Mouse (Mus musculus) kidney, embryonic 14.5 days (tissue): ENCODE measurements around the gene Efna2. TPM values are rescaled to one million over a fixed set of nuclear protein-coding genes. Genes with fewer than 3 reads are reported as not detected.

Experiments
- ATAC-seq: fragments of 200-750 bp; cut with Nextera tagmentation; 2 replicates; pipeline ENCODE4 v1.8.0; 2017; ENCODE audit warnings: moderate number of reproducible peaks, mild to moderate bottlenecking, moderate TSS enrichment, moderate library complexity; ENCODE audit not compliant: low FRiP score, low TSS enrichment
- H3K27ac ChIP-seq: fragments of 300-500 bp; sonication (generic); 2 replicates; pipeline ENCODE4 v1.5.1; 2014; ENCODE audit warnings: low read depth, mild to moderate bottlenecking, low read length, moderate library complexity, mixed read lengths
- H3K27me3 ChIP-seq: fragments of 300-500 bp; sonication (generic); 2 replicates; pipeline ENCODE4 v1.6.1; 2014; ENCODE audit warnings: mild to moderate bottlenecking, low read length; ENCODE audit not compliant: control insufficient read depth, insufficient read depth
- H3K36me3 ChIP-seq: fragments of 300-500 bp; sonication (generic); 2 replicates; pipeline ENCODE4 v1.6.1; 2014; ENCODE audit warnings: low read length, mixed read lengths; ENCODE audit not compliant: control insufficient read depth, insufficient read depth
- H3K4me1 ChIP-seq: fragments of 300-500 bp; sonication (generic); 2 replicates; pipeline ENCODE4 v1.6.1; 2014; ENCODE audit warnings: low read length, mixed read lengths; ENCODE audit not compliant: control insufficient read depth, insufficient read depth
- H3K4me2 ChIP-seq: fragments of 300-500 bp; sonication (generic); replicated peaks from 2 replicates; pipeline ENCODE4 v1.6.1; 2014; ENCODE audit warnings: low read depth, mild to moderate bottlenecking, low read length
- H3K4me3 ChIP-seq: fragments of 300-500 bp; sonication (generic); 2 replicates; pipeline ENCODE4 v1.5.1; 2014; ENCODE audit warnings: mild to moderate bottlenecking, low read length
- H3K9ac ChIP-seq: fragments of 300-500 bp; sonication (generic); 2 replicates; pipeline ENCODE4 v1.6.1; 2014; ENCODE audit warnings: low read depth, mild to moderate bottlenecking, low read length, moderate library complexity
- H3K9me3 ChIP-seq: fragments of 300-500 bp; sonication (generic); 2 replicates; pipeline ENCODE4 v1.6.1; 2016; ENCODE audit warnings: low read length; ENCODE audit not compliant: control insufficient read depth
- WGBS: fragments of 180-500 bp; shearing (Covaris S2); extraction: QIAGEN DNeasy Blood & Tissue Kit; methylation state at CpG from one replicate; pipeline ENCODE4 v1.1.7; 2014; 5-methylcytosine and 5-hydroxymethylcytosine counted together
- polyA plus RNA-seq: library from polyadenylated mRNA; unstranded; fragments of >200 nt; fragmentation: Nextera tagmentation; extraction: Ambion mirVana; gene quantifications from 2 replicates; pipeline ENCODE4 v1.2.1, GENCODE M21; 2014

Gene Efna2
- 15.4 and 17.3 TPM in 2 replicates for polyA plus RNA-seq

DNA sequence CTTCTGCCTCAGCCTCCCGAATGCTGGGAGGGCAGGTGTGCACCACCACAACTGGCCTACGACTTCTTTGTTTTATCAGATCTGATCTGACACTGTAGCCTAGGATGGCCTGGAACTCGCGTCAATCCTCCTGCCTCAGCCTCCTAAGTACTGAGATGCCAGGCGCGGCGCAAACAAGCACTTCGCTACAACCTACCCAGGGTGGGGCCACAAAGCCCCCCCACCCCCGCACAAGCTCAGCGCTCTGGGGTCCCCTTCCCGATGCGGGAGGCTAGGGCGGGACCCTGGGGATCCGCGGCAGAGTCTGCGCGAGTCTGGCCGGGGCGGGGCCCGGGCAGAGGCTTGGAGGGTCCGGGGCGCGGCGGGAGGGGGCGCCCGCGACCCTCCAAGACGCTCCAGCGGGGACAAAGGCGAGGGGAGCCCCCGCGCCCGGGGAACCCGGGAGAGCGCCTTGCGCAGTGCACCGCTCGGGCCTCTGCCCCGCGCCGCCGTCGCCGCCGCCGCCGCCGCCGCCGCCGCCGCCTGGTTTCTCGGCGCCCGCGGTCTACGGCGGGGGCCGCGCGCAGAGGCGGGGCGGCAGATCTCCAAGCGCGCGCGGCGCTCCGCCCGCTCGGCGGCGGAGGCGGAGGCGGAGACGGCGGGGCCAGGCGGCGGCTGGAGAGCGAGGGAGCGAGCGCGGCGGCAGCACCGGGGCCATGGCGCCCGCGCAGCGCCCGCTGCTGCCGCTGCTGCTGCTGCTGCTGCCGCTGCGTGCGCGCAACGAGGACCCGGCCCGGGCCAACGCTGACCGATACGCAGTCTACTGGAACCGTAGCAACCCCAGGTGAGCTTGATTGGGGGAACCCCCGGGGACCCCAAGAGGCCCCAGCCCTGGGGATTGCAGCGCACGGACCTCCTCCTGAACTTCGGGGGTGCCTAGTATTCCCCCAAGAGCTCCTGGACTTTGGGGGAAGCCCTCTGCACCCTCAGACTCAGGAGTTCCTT is at the start of gene Efna2:
TSS of gene Efna2 (plus strand) at position 415 of the 984 bp plus-strand sequence.
- Histone ChIP-seq H3K36me3 (peaks cover 7% of the 10 kb centered on the region; the same call in 1 of the 2 replicates), H3K9ac (peak within 1 kb of the TSS; percentile 82), H3K27ac (no peak within 1 kb of the TSS; the same call in 1 of the 2 replicates), H3K9me3 (no peaks in the 10 kb centered on the region), H3K4me3 (peak within 1 kb of the TSS; percentile 75), H3K4me2 (peak within 1 kb of the TSS; percentile 81), H3K4me1 (peaks cover 11% of the 10 kb centered on the region), H3K27me3 (no peaks in the 10 kb centered on the region; the same call in 1 of the 2 replicates)
- ATAC-seq, result peak; percentile 71
- WGBS, result 1% methylated on average over 70 of the region's 106 CpGs

DNA sequence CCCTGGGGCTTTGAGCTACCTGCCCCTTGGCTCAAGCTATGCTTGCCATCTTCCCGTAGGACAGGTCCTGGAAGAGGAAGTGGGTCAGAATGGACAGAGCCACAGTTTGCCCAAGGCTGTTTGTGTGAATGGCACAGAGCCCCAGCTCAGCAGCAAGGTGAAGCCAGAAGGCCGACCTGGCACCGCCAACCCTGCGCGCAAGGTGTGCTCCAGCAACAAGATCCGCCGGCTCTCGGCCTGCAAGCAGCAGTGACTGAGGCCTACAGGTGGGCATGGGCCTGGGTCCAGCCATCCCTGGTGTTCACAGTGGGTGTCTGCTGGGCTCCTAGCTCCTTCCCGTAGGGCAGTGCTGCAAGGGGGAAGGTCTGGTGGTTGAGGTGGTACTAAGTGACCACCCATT is 49.4 kb upstream of the Efna2 start:
- Histone ChIP-seq H3K4me1 (peaks cover 21% of the 10 kb centered on the region), H3K9ac (no peak overlapping the region), H3K4me3 (no peak overlapping the region), H3K27ac (no peak overlapping the region), H3K4me2 (no peak overlapping the region), H3K27me3 (no peaks in the 10 kb centered on the region), H3K36me3 (peaks cover 77% of the 10 kb centered on the region), H3K9me3 (no peaks in the 10 kb centered on the region)
- no peak for ATAC-seq
- 93% methylated on average over 9 of the region's 9 CpGs for WGBS

DNA sequence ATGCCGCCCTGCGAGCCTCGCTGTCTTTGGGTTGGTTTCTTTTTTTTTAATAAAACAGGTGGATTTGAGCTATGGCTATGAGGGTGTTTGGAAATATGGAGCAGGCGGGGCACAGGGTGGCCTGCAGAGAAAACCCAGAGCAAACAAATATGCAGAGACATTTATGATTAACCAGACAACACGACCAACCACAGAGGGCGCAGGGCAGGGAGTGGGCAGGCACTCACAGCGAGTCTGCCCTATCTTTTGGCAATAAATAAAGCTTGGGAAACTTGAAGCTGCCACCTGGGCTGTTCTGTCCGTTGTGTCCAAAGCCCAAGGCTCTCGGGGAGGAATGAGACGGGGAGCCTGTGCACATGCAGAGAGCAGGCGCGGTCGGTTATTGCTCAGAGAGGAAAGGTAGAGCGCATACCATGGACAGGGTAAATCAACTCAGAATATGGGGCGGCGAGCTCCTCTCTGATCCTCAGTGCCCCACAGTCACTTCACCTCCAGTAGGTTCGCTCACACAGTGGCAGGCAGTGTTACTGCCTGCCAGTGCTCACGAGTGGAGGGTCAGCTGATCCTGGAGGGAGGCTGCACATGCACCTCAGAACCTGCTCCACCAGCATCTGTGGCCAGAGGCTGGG is 48.8 kb upstream of the Efna2 start:
- Histone ChIP-seq H3K9me3 (no peaks in the 10 kb centered on the region), H3K36me3 (peaks cover 70% of the 10 kb centered on the region), H3K4me2 (no peak overlapping the region), H3K27me3 (no peaks in the 10 kb centered on the region), H3K27ac (no peak overlapping the region), H3K9ac (no peak overlapping the region), H3K4me1 (peaks cover 21% of the 10 kb centered on the region), H3K4me3 (no peak overlapping the region)
- ATAC-seq, result no peak
- 76% methylated on average over 18 of the region's 18 CpGs for WGBS

DNA sequence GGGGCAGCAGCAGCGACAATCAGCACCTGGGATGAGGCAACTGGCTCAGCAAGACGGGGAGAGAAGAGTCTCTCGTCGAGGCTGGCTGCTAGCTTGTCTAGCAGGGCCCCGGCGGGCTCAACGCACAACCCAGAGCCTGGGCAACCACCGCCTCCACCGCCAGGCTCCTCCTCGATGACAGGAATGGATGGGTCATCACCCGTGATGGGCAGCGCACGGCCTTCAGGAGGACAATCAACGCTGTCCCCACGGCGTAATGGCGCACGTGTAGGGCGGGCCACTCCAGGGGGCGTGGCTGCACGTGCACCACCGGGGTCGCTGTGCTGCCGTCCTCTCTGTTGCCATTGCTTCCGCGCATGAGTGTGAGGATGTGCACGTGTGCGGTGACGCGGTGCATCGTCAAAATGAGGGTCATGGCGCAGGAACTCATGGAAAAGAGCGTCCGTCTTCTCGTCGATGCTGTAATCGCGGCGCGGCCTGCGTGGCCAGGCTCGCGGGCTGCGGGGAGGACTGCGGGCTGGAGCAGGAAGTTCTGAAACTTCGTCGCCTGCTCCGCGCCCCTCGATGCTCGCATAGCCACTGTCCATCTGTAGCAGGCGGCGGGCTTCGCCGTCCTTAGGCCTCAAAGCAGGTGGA is 47.8 kb upstream of the Efna2 start:
- Histone ChIP-seq H3K36me3 (peaks cover 61% of the 10 kb centered on the region), H3K9me3 (no peaks in the 10 kb centered on the region), H3K4me2 (peak overlapping the region; percentile 39), H3K4me1 (peaks cover 21% of the 10 kb centered on the region), H3K27me3 (peaks cover 7% of the 10 kb centered on the region), H3K27ac (no peak overlapping the region), H3K9ac (peak overlapping the region; percentile 42; the same call in 1 of the 2 replicates), H3K4me3 (no peak overlapping the region)
- ATAC-seq, result peak; percentile 56
- WGBS, result 10% methylated on average over 52 of the region's 55 CpGs

DNA sequence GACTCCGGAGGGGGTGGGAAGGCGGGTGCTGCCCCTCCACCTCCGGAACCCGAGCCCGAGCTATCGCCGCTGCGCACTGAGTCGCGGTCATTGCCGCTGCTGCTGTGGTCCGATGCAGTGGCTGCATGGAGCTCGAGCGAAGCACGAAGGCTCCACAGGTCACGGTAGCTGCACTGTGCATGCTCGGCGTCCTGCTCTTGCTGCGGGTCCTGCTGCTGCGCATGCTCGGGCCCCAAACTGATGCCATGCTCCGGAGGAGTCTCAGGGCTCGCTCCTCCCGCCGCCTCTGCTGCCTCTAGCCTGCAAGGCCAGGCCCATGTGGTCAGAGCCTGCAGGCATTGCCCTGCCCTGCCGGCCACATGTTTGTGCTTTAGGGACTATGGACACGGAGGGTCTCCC is 47.3 kb upstream of the Efna2 start:
- Histone ChIP-seq H3K36me3 (peaks cover 56% of the 10 kb centered on the region), H3K27ac (no peak overlapping the region), H3K27me3 (peaks cover 12% of the 10 kb centered on the region), H3K9me3 (no peaks in the 10 kb centered on the region), H3K4me2 (peak overlapping the region; percentile 39), H3K4me3 (no peak overlapping the region), H3K9ac (peak overlapping the region; percentile 42; the same call in 1 of the 2 replicates), H3K4me1 (peaks cover 27% of the 10 kb centered on the region)
- peak; percentile 25; the same call in 1 of the 2 replicates for ATAC-seq
- 24% methylated on average over 27 of the region's 27 CpGs for WGBS

DNA sequence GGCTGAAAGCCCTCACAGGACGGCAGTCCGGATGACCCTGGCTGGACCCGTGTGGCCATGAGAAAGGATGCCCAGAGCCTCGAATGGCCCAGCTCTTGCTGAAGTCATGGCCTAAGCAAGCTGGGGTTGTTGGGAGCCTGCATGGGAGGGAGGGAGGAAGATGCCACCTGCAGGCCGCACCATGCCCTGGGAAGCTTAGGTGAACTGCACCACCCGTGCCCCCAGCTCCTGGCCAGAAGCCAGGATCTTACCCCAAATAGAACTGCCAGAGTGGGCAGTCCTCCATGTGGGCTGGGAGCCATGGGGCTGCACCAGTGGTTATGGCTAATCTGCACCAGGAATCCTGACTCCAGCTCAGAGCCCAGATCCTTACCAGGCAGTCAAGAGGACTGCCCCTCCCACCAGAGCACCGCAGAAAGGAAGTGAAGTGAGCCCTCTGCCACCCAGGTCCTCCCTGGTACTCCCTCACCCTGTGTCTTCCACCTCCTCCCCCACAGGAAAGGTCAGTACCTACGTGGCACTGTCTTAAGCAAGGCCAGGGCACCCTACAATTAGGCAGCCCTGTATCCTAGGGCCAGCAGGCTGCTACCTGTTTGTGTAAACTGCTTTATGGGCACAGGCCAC is 45.9 kb upstream of the Efna2 start:
- Histone ChIP-seq H3K4me1 (peaks cover 41% of the 10 kb centered on the region), H3K27me3 (peaks cover 23% of the 10 kb centered on the region), H3K4me3 (no peak overlapping the region), H3K36me3 (peaks cover 42% of the 10 kb centered on the region), H3K9me3 (no peaks in the 10 kb centered on the region), H3K4me2 (no peak overlapping the region), H3K9ac (no peak overlapping the region), H3K27ac (no peak overlapping the region)
- 76% methylated on average over 8 of the region's 8 CpGs for WGBS
- ATAC-seq, result no peak

DNA sequence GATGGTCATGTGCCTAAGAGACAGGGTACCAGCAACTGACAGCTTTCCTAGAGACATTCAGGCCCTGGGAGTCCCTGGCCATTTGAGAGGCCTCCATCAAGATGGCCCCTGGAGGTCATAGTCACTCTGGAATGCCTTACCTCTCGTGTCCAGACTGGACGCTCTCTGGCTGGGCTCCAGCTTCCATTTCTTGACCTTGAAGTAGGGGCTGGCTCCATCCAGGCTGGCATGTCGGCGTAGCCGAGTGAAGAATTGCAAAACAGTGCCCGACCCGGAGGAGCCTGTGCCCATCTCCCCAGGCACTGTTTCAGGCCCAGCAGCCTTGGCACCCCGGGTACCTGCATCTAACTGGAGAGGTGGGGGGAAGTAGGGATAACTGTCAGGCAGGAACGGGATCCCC is 44.9 kb upstream of the Efna2 start:
- no peak overlapping the region for H3K9ac ChIP-seq
- WGBS, result 85% methylated on average over 9 of the region's 9 CpGs
- peaks cover 23% of the 10 kb centered on the region for H3K27me3 ChIP-seq
- no peaks in the 10 kb centered on the region for H3K9me3 ChIP-seq
- no peak overlapping the region for H3K4me3 ChIP-seq
- H3K4me2 ChIP-seq, result no peak overlapping the region
- H3K4me1 ChIP-seq, result peaks cover 48% of the 10 kb centered on the region
- peaks cover 32% of the 10 kb centered on the region for H3K36me3 ChIP-seq
- ATAC-seq, result no peak
- no peak overlapping the region for H3K27ac ChIP-seq

DNA sequence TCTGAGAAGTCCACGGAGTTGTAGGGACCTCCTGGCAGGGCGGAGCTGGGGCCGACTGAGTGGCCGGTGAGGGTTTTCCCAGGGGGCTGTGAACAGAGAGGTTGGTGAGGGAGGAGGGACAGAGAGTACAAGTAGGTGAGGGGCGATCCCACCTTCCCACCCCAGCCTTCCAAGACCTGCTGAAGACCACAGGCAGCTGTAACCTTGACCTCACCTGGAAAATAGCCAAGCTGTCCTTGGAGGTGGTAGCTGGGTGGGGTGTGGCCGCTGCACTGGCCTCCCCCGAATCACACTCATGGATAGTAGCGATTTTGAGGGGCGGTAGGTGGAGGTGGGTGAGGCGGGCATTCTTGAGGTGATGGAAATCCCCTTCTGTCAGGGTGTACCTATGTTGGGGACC is 44.1 kb upstream of the Efna2 start:
- Histone ChIP-seq H3K27ac (no peak overlapping the region), H3K9me3 (no peaks in the 10 kb centered on the region), H3K4me2 (no peak overlapping the region), H3K4me3 (no peak overlapping the region), H3K4me1 (peaks cover 45% of the 10 kb centered on the region), H3K27me3 (peaks cover 23% of the 10 kb centered on the region), H3K36me3 (peaks cover 24% of the 10 kb centered on the region), H3K9ac (no peak overlapping the region)
- WGBS, result 82% methylated on average over 10 of the region's 10 CpGs
- no peak for ATAC-seq
